Mouse (Mus musculus) heart, postnatal 0 days (tissue): ENCODE results near the gene Gria4. TPM values are rescaled to one million over a fixed set of nuclear protein-coding genes. Genes with fewer than 3 reads are reported as not detected.

Source experiments
- ATAC-seq: fragments of 200-750 bp; cut with Nextera tagmentation; 2 replicates; pipeline ENCODE4 v1.8.0; 2017; ENCODE audit warnings: low read depth, moderate number of reproducible peaks, moderate library complexity; ENCODE audit not compliant: insufficient read depth
- DNase-seq: peaks from one replicate; pipeline ENCODE4 v3.0.0-alpha.2; 2016; ENCODE audit warnings: low spot score
- H3K27ac ChIP-seq: fragments of 300-500 bp; sonication (generic); 2 replicates; pipeline ENCODE4 v1.5.1; 2014; ENCODE audit warnings: low read depth, mild to moderate bottlenecking
- H3K27me3 ChIP-seq: fragments of 300-500 bp; sonication (generic); 2 replicates; pipeline ENCODE4 v1.6.1; 2014; ENCODE audit warnings: low read length, mixed read lengths; ENCODE audit not compliant: control insufficient read depth, insufficient read depth
- H3K36me3 ChIP-seq: fragments of 300-500 bp; sonication (generic); replicated peaks from 2 replicates; pipeline ENCODE4 v1.6.1; 2014; ENCODE audit warnings: low read length, mixed read lengths; ENCODE audit not compliant: control insufficient read depth, insufficient read depth
- H3K4me1 ChIP-seq: fragments of 300-500 bp; sonication (generic); 2 replicates; pipeline ENCODE4 v1.6.1; 2014; ENCODE audit warnings: antibody characterized with exemption; ENCODE audit not compliant: control insufficient read depth, insufficient read depth
- H3K4me2 ChIP-seq: fragments of 300-500 bp; sonication (generic); 2 replicates; pipeline ENCODE4 v1.6.1; 2014; ENCODE audit warnings: low read depth, mild to moderate bottlenecking, low read length, moderate library complexity
- H3K4me3 ChIP-seq: fragments of 300-500 bp; sonication (generic); 2 replicates; pipeline ENCODE4 v1.5.1; 2014; ENCODE audit warnings: low read depth, low read length
- H3K9ac ChIP-seq: fragments of 300-500 bp; sonication (generic); replicated peaks from 2 replicates; pipeline ENCODE4 v1.6.1; 2014; ENCODE audit warnings: low read depth, low read length, mixed read lengths
- H3K9me3 ChIP-seq: fragments of 300-500 bp; sonication (generic); replicated peaks from 2 replicates; pipeline ENCODE4 v1.6.1; 2016; ENCODE audit warnings: low read length; ENCODE audit not compliant: control insufficient read depth
- CTCF ChIP-seq: IDR thresholded peaks from 2 replicates; pipeline ENCODE4 v1.5.1; 2016; ENCODE audit warnings: antibody characterized with exemption, control low read depth, low read depth
- EP300 ChIP-seq: IDR thresholded peaks from 2 replicates; pipeline ENCODE4 v1.6.1; 2016; ENCODE audit warnings: antibody characterized with exemption, low read depth
- WGBS: fragments of 180-500 bp; shearing (Covaris S2); extraction: QIAGEN DNeasy Blood & Tissue Kit; methylation state at CpG from one replicate; pipeline ENCODE4 v1.1.7; 2014; 5-methylcytosine and 5-hydroxymethylcytosine counted together
- microRNA-seq: library from miRNA; unstranded; fragments of <30 nt; microRNA quantifications from one replicate; pipeline ENCODE4, GENCODE M21; 2016
- polyA plus RNA-seq: library from polyadenylated mRNA; unstranded; fragments of >200 nt; fragmentation: Nextera tagmentation; extraction: Ambion mirVana; gene quantifications from 2 replicates; pipeline ENCODE4 v1.2.1, GENCODE M21; 2015
- total RNA-seq: library from RNA; depleted of rRNA; stranded (reverse); fragments of >200 nt; gene quantifications from 2 replicates; pipeline ENCODE4 v1.2.3, GENCODE M21; 2014; ENCODE audit warnings: low replicate concordance

Gene Gria4
- total and polyA plus RNA-seq, 2 experiments from 2014 or later, result 0.19 to 0.30 TPM

- TF ChIP-seq EP300, result no peak
- TF ChIP-seq CTCF, result no peak
- Histone ChIP-seq H3K27me3 (no peaks in the 10 kb centered on the region), H3K4me1 (peaks cover 28% of the 10 kb centered on the region), H3K9me3 (no peaks in the 10 kb centered on the region), H3K4me2 (peak within 1 kb of the TSS; percentile 79), H3K4me3 (peak within 1 kb of the TSS; percentile 95), H3K27ac (peak within 1 kb of the TSS; percentile 80), H3K36me3 (no peaks in the 10 kb centered on the region; the same call in 1 of the 2 replicates), H3K9ac (peak within 1 kb of the TSS; percentile 60)
- ATAC-seq (peak; percentile 100), DNase-seq (peak; percentile 100)
- 2% methylated on average over 31 of the region's 31 CpGs for WGBS
Observed at GRCm38 (mm10) chr9:4375828-4376639, 420.0 kb downstream of the Gria4 start, which contains the start of gene Msantd4. Gene Msantd4, plus strand, starts transcription at chr9:4376562.

Small RNA genes within 50 kb of the gene (microRNA-seq; reads per million reads assigned to microRNA genes)
- gene Gm23811 (not detected), gene Gm23992 (not detected)
